Mouse (Mus musculus) kidney, postnatal 10 days (tissue): ENCODE measurements around the gene Dgat2.

Source experiments
- DNase-seq: peaks from one replicate; pipeline ENCODE4 v3.0.0; 2021; ENCODE audit warnings: mixed read lengths

Dgat2 gene

GRCm38 (mm10) chr7:99133811-99134402, 48.6 kb downstream of the Dgat2 start:
- no peak for DNase-seq

- no peak for DNase-seq
Observed at GRCm38 (mm10) chr7:99132597-99132996, 49.9 kb downstream of the Dgat2 start.

GRCm38 (mm10) chr7:99131819-99132353, 50.6 kb downstream of the Dgat2 start:
- DNase-seq = peak; percentile 51

- no peak for DNase-seq
Observed at GRCm38 (mm10) chr7:99128965-99129364, 53.6 kb downstream of the Dgat2 start.

GRCm38 (mm10) chr7:99128020-99128950, 54.2 kb downstream of the Dgat2 start:
- DNase-seq = no peak

GRCm38 (mm10) chr7:99126057-99126456, 56.5 kb downstream of the Dgat2 start:
- DNase-seq = peak; percentile 47

GRCm38 (mm10) chr7:99122651-99123050, 59.9 kb downstream of the Dgat2 start:
- no peak for DNase-seq

- DNase-seq = no peak
Observed at GRCm38 (mm10) chr7:99120865-99121521, 61.5 kb downstream of the Dgat2 start.

- no peak for DNase-seq
Observed at GRCm38 (mm10) chr7:99120082-99120481, 62.4 kb downstream of the Dgat2 start.

GRCm38 (mm10) chr7:99116781-99117180, 65.7 kb downstream of the Dgat2 start:
- DNase-seq = no peak

- no peak for DNase-seq
Observed at GRCm38 (mm10) chr7:99114006-99114726, 68.4 kb downstream of the Dgat2 start.

GRCm38 (mm10) chr7:99107566-99107965, 75.0 kb downstream of the Dgat2 start:
- DNase-seq = no peak

- DNase-seq = peak; percentile 34
Observed at GRCm38 (mm10) chr7:99106714-99107270, 75.7 kb downstream of the Dgat2 start.
